Mouse (Mus musculus): ENCODE data around the gene Bean1.
A peak's percentile ranks its signal among the peaks of the same experiment; 100 is the strongest.
"Not testable (repeated sequence)": the region's sequence is repeated elsewhere in the genome, so short reads cannot be mapped to it uniquely, and the experiment has no call there.

Gene Bean1

GRCm38 (mm10) chr8:104242038-104242644 is 71.9 kb downstream of the Bean1 start:
- DNase-seq (ENCODE audit: low spot score) = no peak

- no peak for DNase-seq (ENCODE audit: low spot score)
Measured at GRCm38 (mm10) chr8:104246621-104247020, 76.4 kb downstream of the Bean1 start.

- DNase-seq (ENCODE audit: low spot score) = no peak
Measured at GRCm38 (mm10) chr8:104247054-104247907, 77.0 kb downstream of the Bean1 start.

DNA sequence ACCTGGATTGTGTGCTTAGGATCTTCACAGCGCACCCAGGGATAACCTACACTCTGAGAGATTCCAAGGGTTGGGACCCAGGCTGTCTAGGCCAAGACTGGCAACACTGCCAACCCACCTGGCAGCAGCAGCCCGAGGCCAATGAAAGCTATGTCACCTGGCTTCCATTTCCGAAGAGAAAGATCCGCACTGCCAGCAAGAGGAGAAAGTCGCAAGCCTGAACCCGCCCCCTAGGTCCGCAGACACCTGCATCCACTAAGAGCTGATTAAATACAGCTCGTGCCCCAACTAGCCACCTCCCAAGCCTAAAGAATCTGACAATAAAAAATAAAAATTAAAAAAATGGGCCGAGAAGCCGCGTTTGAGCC is 77.7 kb downstream of the Bean1 start:
- DNase-seq (ENCODE audit: low spot score) = no peak

DNA sequence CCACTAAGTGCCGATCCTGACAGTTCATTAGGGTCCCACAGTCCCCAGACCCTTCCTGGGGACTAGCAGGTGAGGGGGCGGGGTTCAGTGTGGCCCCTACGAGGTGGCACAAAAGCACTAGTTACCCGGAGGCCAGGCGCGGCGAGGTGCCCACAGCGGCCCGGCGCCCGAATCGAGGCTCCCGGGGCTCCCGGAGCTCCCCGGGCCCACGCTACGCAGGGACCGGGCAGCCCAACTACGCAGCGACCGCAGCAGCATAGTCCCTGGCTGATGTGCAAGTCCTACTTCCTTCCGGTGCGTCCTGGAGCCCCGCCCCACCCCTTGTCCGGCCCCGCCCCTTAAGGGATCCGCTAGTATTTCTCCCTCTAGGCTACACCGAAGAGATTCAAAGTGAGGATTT is 78.0 kb downstream of the Bean1 start, which contains the start of gene Tk2:
Gene Tk2, minus strand, starts transcription at position 283 of the 400 bp plus-strand sequence.
- DNase-seq (ENCODE audit: low spot score) = peak; percentile 86

DNA sequence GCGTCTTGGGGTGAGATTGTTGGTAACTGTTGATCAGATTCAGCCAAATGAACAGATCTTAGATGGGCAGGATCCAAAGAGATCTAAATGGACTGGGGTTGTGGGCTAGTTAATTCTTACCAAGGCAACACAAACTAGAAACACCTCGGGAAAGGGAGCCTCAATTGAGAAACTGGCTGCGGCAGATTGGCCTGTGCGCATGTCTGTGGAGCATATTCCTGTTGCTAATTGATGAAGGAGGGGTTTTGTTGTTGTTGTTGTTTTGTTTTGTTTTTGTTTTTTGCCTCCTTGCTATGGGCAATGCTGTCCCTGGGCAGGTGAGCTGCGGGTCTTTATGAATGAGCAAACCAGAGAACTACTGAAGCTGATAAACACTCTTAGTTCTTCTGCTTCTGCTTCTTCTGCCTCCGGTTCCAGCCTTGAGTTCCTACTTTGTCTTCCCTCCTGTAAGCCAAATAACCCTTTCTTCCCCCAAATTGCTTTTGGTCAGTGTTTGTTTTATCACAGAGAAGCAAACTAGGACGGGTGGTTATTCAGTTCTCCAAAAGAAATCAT is 79.3 kb downstream of the Bean1 start:
- no peak for DNase-seq (ENCODE audit: low spot score)

- DNase-seq (ENCODE audit: low spot score) = peak; percentile 88
Measured at GRCm38 (mm10) chr8:104250439-104251367, 80.5 kb downstream of the Bean1 start, which contains the start of gene Cklf. Gene Cklf, plus strand, starts transcription at chr8:104250861.

DNA sequence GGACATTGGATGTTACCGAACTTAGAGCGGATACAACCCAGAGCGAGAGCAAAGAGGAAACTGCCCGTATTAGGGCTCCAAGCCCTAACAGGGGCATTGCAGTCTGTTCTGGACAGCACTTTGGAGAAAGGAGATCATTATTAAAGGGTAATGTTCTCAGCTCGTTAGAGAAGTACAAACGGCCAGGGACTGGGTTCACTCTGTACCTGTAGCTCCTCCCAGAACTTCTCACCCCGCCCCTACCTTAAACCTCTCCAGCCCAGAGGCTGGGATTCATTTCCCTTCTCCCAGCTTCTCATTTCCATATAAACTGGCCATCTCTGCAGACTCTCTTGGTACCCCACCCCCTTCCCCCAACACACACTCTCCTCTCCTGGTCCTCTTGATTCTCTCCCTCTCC is 81.2 kb downstream of the Bean1 start:
- peak; percentile 36 for DNase-seq (ENCODE audit: low spot score)

DNA sequence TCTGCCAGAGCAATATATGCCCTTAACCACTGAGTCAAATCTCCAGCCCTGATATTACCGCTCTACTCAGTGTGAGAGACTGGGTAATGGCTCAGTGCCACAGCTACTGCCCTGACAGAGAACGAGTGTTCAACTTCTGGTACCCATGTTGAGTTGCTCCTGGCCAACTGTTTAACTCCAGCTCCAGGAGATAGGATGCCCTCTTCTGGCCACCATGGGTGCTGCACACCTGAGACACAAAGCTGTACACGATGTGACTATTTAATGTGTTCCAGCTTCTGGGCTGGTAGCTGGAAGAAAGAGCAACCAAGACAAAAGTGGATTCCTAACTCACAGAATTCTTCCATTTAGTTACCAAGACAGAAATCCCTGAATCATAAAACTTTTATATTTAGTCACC is 82.8 kb downstream of the Bean1 start:
- no peak for DNase-seq (ENCODE audit: low spot score)

DNA sequence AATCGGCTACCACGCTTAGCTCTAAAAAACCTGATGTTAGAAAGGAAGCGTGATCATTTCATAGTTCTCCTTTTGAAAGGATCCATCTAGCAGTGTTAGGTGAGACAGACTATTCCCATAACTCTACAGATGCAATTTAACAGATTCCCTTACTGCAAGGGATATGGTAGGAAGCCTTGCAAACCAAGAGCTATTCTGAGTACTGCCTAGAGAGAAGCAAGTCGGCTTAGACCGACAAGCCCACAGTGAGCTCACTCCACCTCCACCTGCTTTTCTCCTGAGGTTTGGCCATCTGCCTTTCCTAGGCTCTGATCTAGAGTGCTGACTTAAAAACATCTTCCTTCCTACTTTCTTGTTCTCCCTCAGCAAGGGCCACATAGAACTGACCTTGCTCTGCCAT is 91.6 kb downstream of the Bean1 start:
- DNase-seq (ENCODE audit: low spot score) = not testable (repeated sequence)

DNA sequence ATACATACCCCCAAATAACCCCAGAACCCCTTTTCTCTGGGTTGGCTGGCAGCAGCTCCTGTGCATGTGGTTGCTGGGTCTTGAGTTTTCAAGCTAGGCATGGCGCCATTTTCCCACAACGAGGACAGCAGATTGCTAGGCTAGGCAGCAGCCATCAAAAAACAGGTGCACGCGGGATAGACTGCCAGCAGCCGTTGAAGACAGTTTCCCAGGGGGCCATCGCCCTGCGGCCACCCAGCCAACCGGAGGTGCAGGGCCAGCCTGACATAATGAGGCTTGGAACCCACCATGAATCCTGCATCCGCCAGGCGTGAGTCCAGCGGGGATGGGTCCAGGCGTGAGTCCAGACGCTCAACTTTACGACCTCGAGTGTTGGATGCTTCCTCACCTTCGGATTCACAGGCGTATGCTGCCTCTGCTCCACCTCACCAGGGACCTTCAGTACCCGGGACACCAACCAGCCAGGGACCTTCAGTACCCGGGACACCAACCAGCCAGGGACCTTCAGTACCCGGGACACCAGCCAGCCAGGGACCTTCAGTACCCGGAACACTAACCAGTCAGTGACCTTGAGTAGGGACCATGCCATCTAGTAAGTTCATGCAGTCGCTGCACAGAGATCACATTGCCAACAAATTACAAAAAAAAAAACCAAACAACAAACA is 94.2 kb downstream of the Bean1 start:
- not testable (repeated sequence) for DNase-seq (ENCODE audit: low spot score)

GRCm38 (mm10) chr8:104268368-104268767 is 98.1 kb downstream of the Bean1 start:
- DNase-seq (ENCODE audit: low spot score) = no peak
